Mouse (Mus musculus) heart, adult 2 months (tissue): ENCODE data around the gene Cops4. TPM values are rescaled to one million over a fixed set of nuclear protein-coding genes. Genes with fewer than 3 reads are reported as not detected.

Experiments
- DNase-seq, 2 experiments: peaks; one replicate each; pipeline ENCODE4 v3.0.0; 2021
- H3K27ac ChIP-seq: fragments of 200-600 bp; 2 replicates; pipeline ENCODE4 v1.8.1; 2022
- H3K27me3 ChIP-seq: fragments of 200-500 bp; 2 replicates; pipeline ENCODE4 v1.6.1; 2012; ENCODE audit warnings: mild to moderate bottlenecking, low read length, inconsistent platforms, mixed read lengths; ENCODE audit not compliant: control insufficient read depth, insufficient read depth
- H3K36me3 ChIP-seq: fragments of 200-500 bp; 2 replicates; pipeline ENCODE4 v1.6.1; 2012; ENCODE audit warnings: low read length, inconsistent platforms; ENCODE audit not compliant: control insufficient read depth, insufficient read depth
- H3K4me1 ChIP-seq: fragments of 200-500 bp; 2 replicates; pipeline ENCODE4 v1.6.1; 2011; ENCODE audit warnings: low read length; ENCODE audit not compliant: control insufficient read depth, insufficient read depth
- H3K4me3 ChIP-seq: fragments of 200-600 bp; 2 replicates; pipeline ENCODE4 v1.8.1; 2022
- H3K79me2 ChIP-seq: fragments of 200-500 bp; replicated peaks from 2 replicates; pipeline ENCODE4 v1.6.1; 2012; ENCODE audit warnings: mild to moderate bottlenecking, inconsistent platforms, low read length, moderate library complexity, mixed read lengths; ENCODE audit not compliant: control insufficient read depth, insufficient read depth
- H3K9ac ChIP-seq: fragments of 200-500 bp; 2 replicates; pipeline ENCODE4 v1.6.1; 2012; ENCODE audit warnings: low read depth, mild to moderate bottlenecking, control low read depth, inconsistent platforms, low read length, mixed read lengths
- CTCF ChIP-seq: fragments of 200-600 bp; IDR thresholded peaks from 2 replicates; pipeline ENCODE4 v1.8.1; 2022; ENCODE audit warnings: antibody characterized with exemption, mild to moderate bottlenecking, moderate library complexity
- EP300 ChIP-seq: fragments of 200-500 bp; IDR thresholded peaks from 2 replicates; pipeline ENCODE4 v1.6.1; 2011; ENCODE audit warnings: low read depth, low read length, control low read depth; ENCODE audit not compliant: insufficient read depth
- POLR2A ChIP-seq: fragments of 200-500 bp; IDR thresholded peaks from 2 replicates; pipeline ENCODE4 v1.6.1; 2011; ENCODE audit warnings: mild to moderate bottlenecking, low read depth, low read length, control low read depth; ENCODE audit not compliant: insufficient read depth
- WGBS: fragments of 180-500 bp; shearing (Covaris S2); methylation state at CpG from one replicate; pipeline ENCODE4 v1.1.7; 2018; 5-methylcytosine and 5-hydroxymethylcytosine counted together
- intact Hi-C: fragments of 180-260 bp; cut with DNase I; formaldehyde crosslinking; loops from one replicate; pipeline ENCODE4 v1.15.1; 2025
- polyA plus RNA-seq: library from polyadenylated mRNA; depleted of rRNA; stranded (reverse); fragments of >200 nt; gene quantifications from 2 replicates; pipeline ENCODE4 v1.2.3, GENCODE M21; 2012
- total RNA-seq, 2 experiments: library from RNA; stranded (reverse); gene quantifications; 2 replicates each; pipeline ENCODE4 v1.2.3; 2021

Cops4 gene
- total and polyA plus RNA-seq, 3 experiments = 37.9 to 86.2 (median 84.8) TPM

GRCm38 (mm10) chr5:100567258-100568032, 49.3 kb downstream of the Cops4 start:
- TF ChIP-seq CTCF (no peak), EP300 (no peak), POLR2A (no peak)
- WGBS = 64% methylated on average over 13 of the region's 13 CpGs
- peaks cover 2% of the 10 kb centered on the region for H3K4me1 ChIP-seq
- DNase-seq = no peak
- H3K36me3 ChIP-seq = no peaks in the 10 kb centered on the region
- no peak overlapping the region for H3K27ac ChIP-seq
- H3K9ac ChIP-seq = no peak overlapping the region
- H3K79me2 ChIP-seq = no peaks in the 10 kb centered on the region
- intact Hi-C loops = no loop called here
- no peaks in the 10 kb centered on the region for H3K27me3 ChIP-seq
- no peak overlapping the region for H3K4me3 ChIP-seq

GRCm38 (mm10) chr5:100568177-100568576, 50.1 kb downstream of the Cops4 start:
- no peak overlapping the region for H3K27ac ChIP-seq
- no peaks in the 10 kb centered on the region for H3K27me3 ChIP-seq
- WGBS = 53% methylated on average over 8 of the region's 8 CpGs
- no peak overlapping the region for H3K4me3 ChIP-seq
- TF ChIP-seq POLR2A (no peak), CTCF (no peak), EP300 (no peak)
- DNase-seq = no peak
- no peaks in the 10 kb centered on the region for H3K79me2 ChIP-seq
- peaks cover 2% of the 10 kb centered on the region for H3K4me1 ChIP-seq
- intact Hi-C loops = no loop called here
- no peak overlapping the region for H3K9ac ChIP-seq
- H3K36me3 ChIP-seq = no peaks in the 10 kb centered on the region

- Histone ChIP-seq H3K79me2 (no peaks in the 10 kb centered on the region), H3K27me3 (no peaks in the 10 kb centered on the region), H3K4me3 (no peak overlapping the region), H3K4me1 (peaks cover 2% of the 10 kb centered on the region), H3K27ac (no peak overlapping the region), H3K36me3 (no peaks in the 10 kb centered on the region), H3K9ac (no peak overlapping the region)
- intact Hi-C loops = no loop called here
- 81% methylated on average over 3 of the region's 3 CpGs for WGBS
- no peak for TF ChIP-seq POLR2A
- no peak for TF ChIP-seq CTCF
- TF ChIP-seq EP300 = no peak
- DNase-seq = no peak
These were observed 50.7 kb downstream of the Cops4 start for GRCm38 (mm10) chr5:100568802-100569201.

- DNase-seq = peak in 1 of 2 experiments; percentile 25
- Histone ChIP-seq H3K4me3 (no peak overlapping the region), H3K79me2 (no peaks in the 10 kb centered on the region), H3K27ac (no peak overlapping the region), H3K27me3 (no peaks in the 10 kb centered on the region), H3K9ac (no peak overlapping the region), H3K4me1 (peaks cover 2% of the 10 kb centered on the region), H3K36me3 (no peaks in the 10 kb centered on the region)
- TF ChIP-seq CTCF (no peak), POLR2A (no peak), EP300 (no peak)
- intact Hi-C loops = no loop called here
- WGBS = 69% methylated on average over 18 of the region's 18 CpGs
These were observed 51.3 kb downstream of the Cops4 start for GRCm38 (mm10) chr5:100569250-100569934.

DNA sequence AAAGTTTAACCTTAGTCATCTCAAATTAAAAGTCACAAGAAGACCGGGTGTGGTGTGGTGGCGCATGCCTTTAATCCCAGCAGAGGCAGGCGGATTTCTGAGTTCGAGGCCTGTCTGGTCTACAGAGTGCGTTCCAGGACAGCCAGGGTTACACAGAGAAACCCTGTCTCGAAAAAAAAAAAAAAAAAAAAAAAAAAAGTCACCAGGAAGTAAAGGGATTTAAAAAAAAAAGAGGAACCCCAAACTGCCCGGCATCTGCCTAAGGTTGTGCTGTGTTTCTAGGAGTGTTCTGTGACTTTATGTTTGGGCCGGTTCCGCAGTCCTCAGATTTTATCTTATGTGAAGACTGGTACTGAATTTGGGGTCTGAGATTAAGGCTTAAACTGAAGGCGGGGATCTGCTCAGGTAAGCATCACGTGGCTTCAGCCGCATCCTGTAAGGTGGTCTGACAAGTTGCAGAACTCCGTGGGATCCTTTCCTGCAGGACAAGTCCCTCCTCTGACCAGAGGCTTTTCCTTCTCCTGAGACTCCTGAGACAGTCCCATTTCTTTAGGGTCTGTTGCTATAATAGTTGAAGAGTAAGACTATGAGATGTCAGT, 52.0 kb downstream of the Cops4 start:
- intact Hi-C loops = no loop called here
- H3K27ac ChIP-seq = no peak overlapping the region
- H3K4me3 ChIP-seq = no peak overlapping the region
- no peaks in the 10 kb centered on the region for H3K36me3 ChIP-seq
- no peaks in the 10 kb centered on the region for H3K79me2 ChIP-seq
- no peaks in the 10 kb centered on the region for H3K27me3 ChIP-seq
- WGBS = 65% methylated on average over 13 of the region's 13 CpGs
- no peak for DNase-seq
- H3K9ac ChIP-seq = no peak overlapping the region
- peaks cover 2% of the 10 kb centered on the region for H3K4me1 ChIP-seq
- TF ChIP-seq EP300 = no peak
- TF ChIP-seq CTCF = no peak
- TF ChIP-seq POLR2A = no peak
